Mouse (Mus musculus) MN1 (cell line): Measurements from ENCODE around the gene Poll.
A peak's percentile ranks its signal among the peaks of the same experiment; 100 is the strongest.
"Not testable (repeated sequence)": the region's sequence is repeated elsewhere in the genome, so short reads cannot be mapped to it uniquely, and the experiment has no call there.

ENCODE experiments used
- DNase-seq: peaks from one replicate; pipeline ENCODE4 v3.0.0-alpha.2; 2016; ENCODE audit warnings: low spot score

Poll gene

GRCm38 (mm10) chr19:45577141-45577750 lies 16.9 kb upstream of the Poll start:
- DNase-seq = no peak

- DNase-seq = no peak
Observed at GRCm38 (mm10) chr19:45575632-45576001, 15.3 kb upstream of the Poll start.

DNA sequence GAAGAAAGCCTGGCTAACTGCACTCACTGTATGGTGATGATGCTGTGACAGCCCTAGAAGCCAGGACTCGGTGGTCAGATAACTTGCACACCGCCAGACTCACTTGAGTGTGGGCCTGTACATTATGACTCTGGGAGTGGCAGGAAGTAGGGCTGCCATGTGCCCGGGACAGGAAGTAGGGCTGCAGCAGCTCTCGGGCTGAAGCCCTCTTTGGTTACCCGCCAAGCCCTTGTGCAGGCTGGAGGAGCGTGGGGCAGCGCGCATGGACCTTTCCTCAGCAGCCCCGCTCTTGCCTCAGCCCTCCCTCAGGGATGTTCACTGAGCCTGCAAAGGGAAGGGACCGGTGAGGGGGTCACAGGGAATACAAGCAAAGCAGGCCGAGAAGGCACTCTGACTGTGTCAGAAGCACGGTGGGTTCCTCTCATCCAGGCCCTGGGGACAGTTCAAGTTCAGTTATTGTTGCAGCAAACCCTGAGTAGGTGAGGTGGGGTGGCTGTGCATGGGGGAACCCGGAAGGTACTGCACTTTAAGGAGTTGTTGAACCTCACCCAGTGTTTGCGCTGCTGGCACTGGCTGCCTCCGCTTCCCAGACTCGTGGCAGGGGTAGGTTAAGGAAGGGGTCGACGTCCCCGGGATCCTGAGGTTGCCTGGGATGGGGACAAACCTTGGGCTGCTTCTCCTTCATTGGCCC lies 14.8 kb upstream of the Poll start:
- DNase-seq = no peak

GRCm38 (mm10) chr19:45574339-45574898 lies 14.1 kb upstream of the Poll start:
- no peak for DNase-seq

DNA sequence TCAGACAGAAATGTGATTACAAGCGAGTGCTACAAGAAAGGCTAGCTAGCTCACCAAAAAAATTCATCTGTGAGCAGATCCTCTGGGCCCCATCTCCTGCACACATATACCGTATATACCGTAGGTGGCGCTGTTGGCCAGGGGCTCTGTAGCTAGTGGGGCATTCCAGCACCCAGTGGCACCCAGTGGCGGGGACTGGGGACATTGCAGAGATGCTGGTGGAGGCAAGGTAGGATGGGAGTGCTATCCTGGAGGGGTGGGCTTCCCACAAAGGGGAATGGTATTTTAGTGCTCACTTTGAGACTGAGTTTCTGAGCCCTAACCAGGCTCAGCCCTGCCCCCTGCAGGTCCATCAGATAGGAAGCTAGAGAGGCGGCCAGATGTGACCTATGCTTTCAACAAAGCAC lies 13.5 kb upstream of the Poll start:
- peak; percentile 61 for DNase-seq

- no peak for DNase-seq
Observed at GRCm38 (mm10) chr19:45573033-45573432, 12.7 kb upstream of the Poll start.

- DNase-seq = no peak
Observed at GRCm38 (mm10) chr19:45567367-45567766, 7.0 kb upstream of the Poll start.

DNA sequence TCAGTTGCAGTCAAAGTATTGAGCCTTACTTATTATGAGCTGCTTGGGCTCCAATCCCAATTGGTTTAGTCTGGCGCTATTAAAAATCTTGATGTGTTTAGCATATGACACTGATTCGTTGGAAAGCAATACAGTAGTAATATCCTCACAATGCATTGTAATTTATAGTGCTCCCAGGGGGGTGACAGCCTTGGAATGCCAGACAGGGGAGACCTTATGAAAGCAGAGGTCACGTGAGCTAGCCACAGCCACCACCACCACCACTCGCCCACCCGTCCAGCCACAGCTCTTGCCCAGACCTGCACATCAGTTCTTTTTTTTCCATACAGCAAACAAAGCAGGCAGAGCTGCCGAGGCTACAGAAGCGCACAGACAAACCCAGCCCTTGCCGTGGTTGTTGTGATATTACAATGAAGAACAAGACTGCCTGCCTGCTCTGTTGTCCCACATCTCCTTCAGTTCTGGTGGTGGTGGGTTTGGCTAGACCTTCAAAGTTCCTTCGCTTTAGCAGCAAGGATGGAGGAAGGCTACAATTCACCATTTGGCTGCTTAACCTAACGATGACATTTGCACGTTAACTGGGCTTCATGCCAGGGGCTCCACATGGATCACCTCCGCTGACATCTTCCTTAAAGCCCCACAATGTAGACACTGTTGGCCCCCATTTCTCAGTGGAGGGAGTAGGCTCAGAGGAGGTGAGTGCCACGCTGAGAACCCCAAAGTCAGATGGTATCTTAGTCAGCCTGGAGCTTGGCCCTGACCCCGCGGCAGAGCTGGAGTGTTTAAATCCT lies 5.8 kb upstream of the Poll start:
- DNase-seq = no peak

DNA sequence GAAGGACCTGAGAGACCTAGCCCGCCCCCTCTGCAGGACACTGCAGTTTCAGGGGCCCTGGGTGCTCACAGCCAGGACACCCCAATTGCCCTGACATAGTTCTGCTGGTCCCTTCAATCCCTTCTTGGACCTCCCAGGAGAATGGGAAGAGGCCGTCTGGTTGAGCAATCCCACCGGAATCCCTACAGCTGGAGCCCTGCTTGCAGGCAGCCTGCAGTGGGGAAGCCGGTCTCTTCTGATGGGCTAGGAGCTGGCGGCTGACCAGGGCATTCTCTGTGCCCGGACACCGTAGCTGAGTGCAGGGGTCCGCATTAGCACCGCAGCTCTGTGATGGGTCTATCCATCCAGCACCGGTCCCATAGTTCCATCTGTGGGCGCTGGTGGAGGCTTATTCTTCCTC lies 6.2 kb downstream of the Poll start:
- no peak for DNase-seq

- no peak for DNase-seq
Observed at GRCm38 (mm10) chr19:45552187-45552586, 8.1 kb downstream of the Poll start.

DNA sequence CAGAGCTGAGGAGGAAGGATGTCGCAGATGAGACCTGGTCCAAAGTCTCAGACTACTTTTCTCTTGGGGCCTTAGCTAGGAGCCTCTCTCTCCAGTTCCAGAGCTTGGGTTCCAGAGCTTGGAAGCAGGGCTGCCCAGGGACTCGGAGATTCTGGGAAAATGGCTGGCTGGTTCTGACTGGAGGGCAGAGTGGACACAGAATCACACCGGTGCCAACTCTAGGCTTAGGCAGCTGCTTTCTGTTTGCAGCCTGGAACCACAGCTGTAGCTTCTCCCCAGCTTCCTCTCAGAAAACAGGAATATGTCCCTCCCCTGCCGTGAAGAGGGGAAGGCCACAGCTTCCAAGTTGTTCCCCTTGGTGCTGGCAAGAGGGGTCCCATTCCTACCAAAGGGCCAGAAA lies 10.4 kb downstream of the Poll start:
- no peak for DNase-seq

DNA sequence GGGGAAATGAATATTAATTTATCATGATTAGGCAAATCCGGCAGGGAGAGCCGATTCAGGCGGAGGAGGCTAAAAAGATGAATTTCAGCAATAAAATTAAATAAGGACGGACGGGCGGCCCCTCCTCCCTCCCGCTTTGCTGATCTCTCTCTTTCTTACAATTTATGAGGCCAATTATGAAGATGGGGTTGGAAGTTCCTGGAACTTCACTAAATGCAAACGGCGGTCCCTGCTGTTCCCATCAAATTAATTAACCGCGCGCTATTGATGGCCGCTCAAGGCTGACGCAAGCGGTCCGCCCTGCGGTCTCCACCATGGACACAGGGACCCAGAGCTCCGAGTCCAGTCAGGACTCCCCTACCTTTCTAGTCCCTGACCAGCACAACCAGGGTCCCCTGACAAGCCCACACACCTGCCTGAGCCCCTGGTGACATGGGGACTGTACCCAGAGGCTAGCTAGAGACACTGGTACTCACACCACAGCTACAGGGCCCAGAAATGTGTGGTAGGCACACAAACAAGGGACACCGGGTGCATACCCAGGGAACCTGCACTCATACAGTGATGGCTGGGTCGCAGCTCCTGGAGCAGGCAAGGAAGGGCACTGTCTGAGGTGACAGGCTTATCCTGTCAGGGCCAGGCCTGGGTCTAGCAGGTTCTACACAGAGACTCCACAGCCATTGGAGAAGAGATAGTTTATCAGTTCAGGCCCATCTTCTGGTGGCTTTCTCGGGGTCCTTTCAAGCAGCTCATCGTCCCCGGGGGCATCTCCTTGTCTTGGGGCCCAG lies 11.0 kb downstream of the Poll start:
- no peak for DNase-seq

GRCm38 (mm10) chr19:45548196-45548595 lies 12.1 kb downstream of the Poll start:
- DNase-seq = not testable (repeated sequence)

DNA sequence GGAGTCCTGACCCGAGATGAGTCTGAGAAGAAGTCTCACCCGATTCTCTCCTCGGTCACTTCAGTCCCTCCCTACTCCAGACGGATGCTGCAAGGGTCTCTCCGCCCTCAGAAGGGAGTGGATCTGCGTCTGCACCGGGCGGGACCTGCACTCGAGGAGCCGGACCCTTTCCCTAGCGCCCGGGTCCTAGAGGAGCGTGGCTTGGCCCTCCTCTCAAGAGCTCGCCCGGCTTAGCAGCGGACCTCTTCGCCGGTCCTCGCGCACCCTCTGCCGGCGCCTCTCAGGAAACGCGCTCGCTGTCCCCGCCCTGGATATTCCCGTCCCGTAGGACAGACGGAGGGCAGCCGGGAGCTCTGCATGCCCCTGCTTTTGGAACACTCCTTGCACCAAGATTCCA lies 15.4 kb downstream of the Poll start:
- DNase-seq = peak; percentile 86

DNA sequence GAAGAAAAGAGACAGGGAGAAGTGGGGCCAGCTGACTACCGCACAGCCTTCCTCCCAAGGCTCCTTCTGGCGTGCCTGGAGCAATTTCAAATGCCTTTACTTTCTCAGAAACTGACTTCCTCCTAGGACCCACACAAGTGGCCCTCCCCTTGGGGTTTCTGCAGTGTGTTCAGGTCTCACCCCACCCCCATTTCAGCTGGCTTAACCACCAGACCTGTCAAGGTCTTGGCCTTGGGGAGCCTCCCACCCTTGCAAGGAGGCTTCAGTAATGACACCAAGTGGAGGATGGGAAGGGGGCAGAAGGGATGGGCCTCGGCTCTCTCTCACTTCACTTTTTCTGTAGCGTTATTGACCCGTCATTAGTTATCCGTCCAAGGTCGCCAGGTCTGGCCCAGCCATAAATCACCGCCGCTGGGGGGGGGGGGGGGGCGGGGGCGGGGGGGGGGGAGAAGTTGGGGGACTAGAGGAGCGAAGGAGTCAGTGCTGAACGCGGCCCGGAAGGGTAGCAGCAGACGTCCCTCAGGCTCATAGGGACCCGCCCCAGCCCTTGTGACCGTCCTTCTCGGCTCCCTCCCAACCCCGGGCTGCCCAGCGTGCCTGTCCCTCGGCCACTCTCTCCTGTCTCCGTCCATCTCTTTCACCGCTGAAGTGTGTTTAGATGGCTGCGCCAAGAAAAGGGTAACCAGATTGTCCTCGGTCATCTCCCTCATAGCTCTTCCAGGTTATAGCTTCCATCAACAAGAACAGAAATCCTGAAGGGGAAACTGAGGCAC lies 16.0 kb downstream of the Poll start:
- no peak for DNase-seq

DNA sequence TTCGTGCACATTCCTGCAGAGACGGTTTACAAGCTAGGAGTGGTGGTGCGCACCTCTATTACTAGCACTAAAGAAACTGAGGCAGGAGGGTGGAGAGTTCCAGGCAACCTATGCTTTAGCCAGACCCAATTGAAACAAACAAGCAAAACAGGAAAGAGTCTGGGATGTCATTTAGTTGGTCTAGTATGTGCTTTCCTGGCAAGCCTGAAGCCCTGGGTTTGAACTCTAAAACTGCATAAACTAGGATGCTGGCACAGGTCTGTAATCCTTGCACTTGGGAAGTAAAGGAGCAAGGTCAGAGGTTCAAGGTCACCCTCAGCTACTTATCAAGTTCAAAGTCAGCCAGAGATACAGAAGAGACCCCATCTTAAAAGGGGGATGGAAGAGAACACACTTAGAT lies 18.3 kb downstream of the Poll start:
- DNase-seq = no peak

DNA sequence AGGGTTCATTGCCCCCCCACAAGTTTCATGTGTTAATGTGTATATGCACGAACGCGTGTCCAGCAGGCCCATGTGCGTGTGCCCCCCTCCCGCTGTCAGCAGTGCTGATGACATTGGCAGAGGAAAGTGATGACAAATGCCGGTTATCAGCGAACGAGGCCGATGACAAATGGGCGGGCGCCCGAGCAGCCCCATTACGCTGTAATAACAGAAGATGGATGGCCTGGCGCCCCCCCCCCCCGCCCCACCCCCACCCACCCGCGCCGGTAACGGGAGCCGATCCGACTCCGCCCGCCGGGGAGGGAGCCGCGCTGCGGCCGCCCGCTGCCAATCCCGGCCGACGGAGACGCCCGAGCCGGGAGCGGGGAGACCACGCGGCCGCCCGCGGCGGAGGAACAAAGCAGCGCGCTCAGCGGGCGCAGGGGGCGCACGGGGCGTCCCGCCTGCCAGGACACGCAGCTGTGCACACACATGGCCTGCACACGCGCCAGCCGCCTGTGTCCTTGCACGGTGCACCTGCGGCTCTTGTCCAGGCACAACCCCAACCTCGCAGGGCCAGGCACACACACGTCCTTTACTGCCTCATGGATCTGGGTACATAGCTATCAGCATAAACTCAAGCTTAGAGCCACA lies 18.8 kb downstream of the Poll start:
- DNase-seq = peak; percentile 68

DNA sequence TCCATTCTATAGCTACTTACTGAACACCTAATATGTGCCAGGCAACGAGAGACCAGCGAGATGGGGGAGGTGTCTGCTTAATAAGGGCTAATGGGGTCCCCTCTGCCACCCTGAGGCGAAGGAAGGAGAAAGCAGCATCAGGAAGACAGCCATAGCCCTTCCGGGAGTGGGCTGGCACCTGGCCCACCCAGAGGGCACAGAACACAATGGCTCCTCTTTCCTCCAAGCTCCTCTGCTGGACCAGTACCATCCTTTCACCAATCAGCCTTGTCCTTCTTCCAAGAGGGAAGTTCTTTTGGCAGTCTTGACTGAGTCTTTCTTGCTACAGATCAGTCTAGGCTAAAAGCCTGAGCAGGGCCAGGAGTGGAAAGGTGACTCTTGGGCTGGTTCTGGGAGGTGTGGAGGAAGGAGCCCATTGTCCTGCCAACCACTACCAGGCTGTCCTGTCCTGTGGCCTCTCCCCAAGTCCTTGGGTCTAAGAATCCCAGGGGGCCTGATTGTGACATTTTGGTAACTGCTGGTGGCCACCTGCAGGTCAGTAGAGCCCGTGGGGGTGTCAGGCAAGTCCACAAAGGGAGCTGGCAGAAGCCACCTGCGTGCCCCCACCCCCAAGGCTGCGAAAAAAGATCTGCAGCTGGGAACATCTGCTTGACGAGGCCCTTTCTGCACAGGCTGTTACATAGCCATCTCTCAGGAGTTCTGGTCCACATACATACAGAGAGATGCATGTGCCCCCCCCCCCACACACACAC lies 19.5 kb downstream of the Poll start:
- DNase-seq = no peak

DNA sequence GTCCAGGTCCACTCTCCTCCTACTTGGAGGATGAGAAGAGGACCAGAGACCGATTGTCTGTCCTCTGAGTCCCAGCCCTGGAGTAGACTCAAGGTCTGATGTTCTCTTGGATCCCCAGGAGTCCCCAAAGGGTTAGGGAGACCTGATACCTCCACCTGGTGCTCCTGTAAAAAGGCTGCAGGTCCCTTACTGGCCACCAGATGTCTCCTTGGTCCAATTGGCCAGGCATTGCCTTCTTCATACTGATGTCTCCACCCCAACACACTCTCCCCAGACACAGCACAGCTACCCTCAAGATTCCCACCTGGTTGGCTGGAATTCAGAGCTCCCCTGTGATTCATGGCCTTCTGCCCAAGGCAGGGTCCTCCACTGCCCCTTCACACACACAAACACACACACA lies 22.8 kb downstream of the Poll start:
- no peak for DNase-seq

DNA sequence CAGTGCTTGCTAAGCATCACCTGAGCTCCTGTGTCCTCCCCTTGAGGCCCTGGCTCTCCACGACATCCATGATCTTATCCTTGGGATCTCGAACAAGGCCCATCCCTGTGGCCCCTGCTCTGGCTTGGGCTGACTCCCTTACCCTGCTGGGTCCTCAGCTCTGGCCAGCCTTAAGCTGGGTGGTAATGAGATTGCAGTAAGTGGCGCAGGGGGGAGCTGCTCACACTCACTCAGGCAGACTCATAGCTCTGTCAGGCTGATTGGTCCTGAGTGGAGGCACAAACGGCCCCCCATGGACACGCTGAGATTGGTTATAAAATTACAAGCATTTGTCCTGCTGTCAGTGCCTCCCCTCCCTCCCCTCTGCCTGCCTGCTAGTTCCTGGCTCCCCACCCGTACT lies 24.4 kb downstream of the Poll start:
- DNase-seq = peak; percentile 42
